In the genomic region with DNA sequence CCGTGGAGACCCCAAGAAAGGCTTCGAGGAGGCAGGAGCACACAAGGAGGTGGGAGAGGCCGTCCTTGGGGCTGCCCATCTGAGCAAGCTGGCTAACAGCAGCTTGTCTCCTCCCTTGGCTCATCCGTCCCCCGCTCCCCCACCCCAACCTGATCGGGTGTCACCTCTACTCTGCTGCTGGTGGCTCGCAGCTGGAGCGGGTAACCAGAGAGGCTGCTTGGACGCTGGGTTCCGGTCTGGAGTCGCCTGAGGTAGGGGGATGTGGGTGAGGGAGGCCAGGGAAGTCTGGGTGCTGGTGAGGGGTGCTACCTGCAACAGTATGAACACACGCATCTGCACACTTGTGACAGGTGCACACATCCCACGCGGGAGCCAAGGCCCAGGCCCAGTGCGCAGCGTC, we compare ENCODE assay signal across 8 mouse cellular contexts. TPM values are rescaled to one million over a fixed set of nuclear protein-coding genes. Genes with fewer than 3 reads are reported as not detected.
DNase-seq lines count a peak whose midpoint lies in the region; ATAC-seq and TF ChIP-seq lines count a peak whose summit lies in the region.

A gene (plus strand): TSS at position 151 of the 400 bp plus-strand sequence.

- peaks cover 38% of the 10 kb centered on the region for H3K4me1 ChIP-seq in heart, embryonic 10.5 days
- H3K4me1 ChIP-seq in hindbrain, postnatal 0 days (ENCODE audit: insufficient read depth, low read length): peaks cover 11% of the 10 kb centered on the region
- H3K4me1 ChIP-seq in midbrain, embryonic 10.5 days: peaks cover 30% of the 10 kb centered on the region

- H3K79me2 ChIP-seq in C2C12 (ENCODE audit: control insufficient read depth, insufficient read depth): peaks cover 9% of the 10 kb centered on the region

- no peaks in the 10 kb centered on the region for H3K27me3 ChIP-seq in heart, embryonic 10.5 days (ENCODE audit: insufficient read depth, poor library complexity, severe bottlenecking)
- H3K27me3 ChIP-seq in C2C12 (ENCODE audit: control insufficient read depth, insufficient read depth, insufficient read length): no peaks in the 10 kb centered on the region
- H3K27me3 ChIP-seq in hindbrain, postnatal 0 days (ENCODE audit: insufficient read depth, low read length): 0 out of 2 replicates have a peak, but pooled peaks cover 3% of the 10 kb centered on the region
- H3K27me3 ChIP-seq in midbrain, embryonic 10.5 days (ENCODE audit: low read depth, poor library complexity, severe bottlenecking): peaks cover 10% of the 10 kb centered on the region

- peak within 1 kb of the TSS; percentile 86 for H3K9ac ChIP-seq in hindbrain, postnatal 0 days (replicated peaks; ENCODE audit: low read length)

- TF ChIP-seq CTCF in C2C12 (IDR thresholded peaks at IDR 0.05; ENCODE audit: control insufficient read depth, insufficient read depth, insufficient read length): no peak
- TF ChIP-seq CTCF in brain, embryonic 14.5 days (IDR thresholded peaks at IDR 0.05; ENCODE audit: borderline replicate concordance, extremely low read depth, insufficient read depth, insufficient read length): no peak
- no peak for TF ChIP-seq CTCF in hindbrain, postnatal 0 days (IDR thresholded peaks at IDR 0.05; ENCODE audit: low read depth)

- no peaks in the 10 kb centered on the region for H3K9me3 ChIP-seq in heart, embryonic 10.5 days
- H3K9me3 ChIP-seq in hindbrain, postnatal 0 days (ENCODE audit: low read length): no peaks in the 10 kb centered on the region
- H3K9me3 ChIP-seq in midbrain, embryonic 10.5 days (replicated peaks): no peaks in the 10 kb centered on the region

- H3K79me3 ChIP-seq in C2C12 (ENCODE audit: low read depth): no peaks in the 10 kb centered on the region

- ATAC-seq in hindbrain, postnatal 0 days: no peak

- WGBS in heart, embryonic 10.5 days: 71% methylated on average over 16 of the region's 16 CpGs
- 84% methylated on average over 16 of the region's 16 CpGs for WGBS in hindbrain, postnatal 0 days
- 80% methylated on average over 16 of the region's 16 CpGs for WGBS in midbrain, embryonic 10.5 days

- peak within 1 kb of the TSS; percentile 63 for H3ac ChIP-seq in C2C12 (ENCODE audit: control insufficient read depth, insufficient read length, low read depth)

- peak within 1 kb of the TSS; percentile 95 for H3K27ac ChIP-seq in heart, embryonic 10.5 days
- H3K27ac ChIP-seq in hindbrain, postnatal 0 days: peak within 1 kb of the TSS; percentile 84
- H3K27ac ChIP-seq in midbrain, embryonic 10.5 days (replicated peaks): peak within 1 kb of the TSS; percentile 89

- H3K36me3 ChIP-seq in heart, embryonic 10.5 days: peaks cover 31% of the 10 kb centered on the region
- peaks cover 10% of the 10 kb centered on the region for H3K36me3 ChIP-seq in C2C12 (ENCODE audit: control insufficient read depth, insufficient read depth)
- peaks cover 17% of the 10 kb centered on the region for H3K36me3 ChIP-seq in hindbrain, postnatal 0 days (ENCODE audit: insufficient read depth, low read length)
- H3K36me3 ChIP-seq in midbrain, embryonic 10.5 days: peaks cover 31% of the 10 kb centered on the region

- TF ChIP-seq POLR2A in brain, embryonic 14.5 days (IDR thresholded peaks at IDR 0.05; ENCODE audit: borderline replicate concordance, extremely low read depth, insufficient read depth, insufficient read length, poor library complexity, severe bottlenecking): no peak

- no peak for DNase-seq in heart, embryonic 10.5 days (ENCODE audit: low spot score)
- no peak for DNase-seq in heart, adult 11 months
- no peak for DNase-seq in brain, embryonic 14.5 days (ENCODE audit: low read depth)
- no peak for DNase-seq in hindbrain, postnatal 0 days (ENCODE audit: low spot score)
- no peak for DNase-seq in midbrain, embryonic 10.5 days (ENCODE audit: low spot score)
- no peak for DNase-seq in urinary bladder, postnatal 25 days (ENCODE audit: low spot score)
- DNase-seq in frontal cortex, postnatal 14 days (ENCODE audit: low spot score in 2 of 2): no peak

- peak within 1 kb of the TSS; percentile 77 for H3K4me3 ChIP-seq in heart, embryonic 10.5 days
- H3K4me3 ChIP-seq in C2C12 (ENCODE audit: insufficient read depth, poor library complexity, severe bottlenecking): peak within 1 kb of the TSS; percentile 65
- peak within 1 kb of the TSS; percentile 74 for H3K4me3 ChIP-seq in hindbrain, postnatal 0 days (ENCODE audit: low read length)
- H3K4me3 ChIP-seq in midbrain, embryonic 10.5 days: peak within 1 kb of the TSS; percentile 63

- peak within 1 kb of the TSS; percentile 94 for H3K4me2 ChIP-seq in hindbrain, postnatal 0 days (ENCODE audit: low read depth, low read length)

TF ChIP-seq in C2C12, 6 proteins besides CTCF, POLR2A, EP300 and RAD21:
- no peak for TF ChIP-seq MAX (IDR thresholded peaks at IDR 0.05)
- TF ChIP-seq CEBPB (IDR thresholded peaks at IDR 0.05; ENCODE audit: low read depth): no peak
- no peak for TF ChIP-seq USF1 (IDR thresholded peaks at IDR 0.05; ENCODE audit: low read depth)
- no peak for TF ChIP-seq MYOD1 (IDR thresholded peaks at IDR 0.05; ENCODE audit: control insufficient read depth, insufficient read length, low read depth)
- TF ChIP-seq MYOG (IDR thresholded peaks at IDR 0.05; ENCODE audit: control insufficient read depth, extremely low read depth, insufficient read length): no peak
- no peak for TF ChIP-seq FOSL1 (IDR thresholded peaks at IDR 0.05; ENCODE audit: insufficient read depth, low read length, poor library complexity, severe bottlenecking)

RNA-seq across cellular contexts. Expression of the gene that starts here (rescaled TPM):
- polyA plus RNA-seq in heart, embryonic 10.5 days (2016; fragmentation: Nextera tagmentation; extraction: Ambion mirVana): 9.6 and 12.8 TPM in 2 replicates
- 8.5 TPM for polyA plus RNA-seq in C2C12 (2012; fragmentation: generic; extraction: Trizol)
- polyA plus RNA-seq in brain, embryonic 14.5 days (2012; rRNA removed): 74.1 and 85.9 TPM in 2 replicates
- total RNA-seq in hindbrain, postnatal 0 days (2014; rRNA removed): 58.5 and 73.9 TPM in 2 replicates
- polyA plus RNA-seq in hindbrain, postnatal 0 days (2015; fragmentation: Nextera tagmentation; extraction: Ambion mirVana): 17.7 and 18.6 TPM in 2 replicates
- polyA plus RNA-seq in midbrain, embryonic 10.5 days (2016; fragmentation: Nextera tagmentation; extraction: Ambion mirVana): 5.8 and 5.9 TPM in 2 replicates
